Mouse (Mus musculus) embryonic facial prominence, embryonic 10.5 days (tissue): ENCODE results near the gene Bcl2. TPM values are rescaled to one million over a fixed set of nuclear protein-coding genes. Genes with fewer than 3 reads are reported as not detected.
A peak's percentile ranks its signal among the peaks of the same experiment; 100 is the strongest.

Source experiments
- DNase-seq: peaks from one replicate; pipeline ENCODE4 v3.0.0-alpha.2; 2017; ENCODE audit warnings: low spot score
- H3K27ac ChIP-seq: fragments of 300-500 bp; sonication (generic); replicated peaks from 2 replicates; pipeline ENCODE4 v1.5.1; 2016; ENCODE audit warnings: mild to moderate bottlenecking
- H3K27me3 ChIP-seq: fragments of 300-500 bp; sonication (generic); replicated peaks from 2 replicates; pipeline ENCODE4 v1.6.1; 2016; ENCODE audit warnings: low read depth, mild to moderate bottlenecking; ENCODE audit not compliant: poor library complexity, severe bottlenecking
- H3K36me3 ChIP-seq: fragments of 300-500 bp; sonication (generic); replicated peaks from 2 replicates; pipeline ENCODE4 v1.6.1; 2016; ENCODE audit warnings: mild to moderate bottlenecking, moderate library complexity
- H3K4me1 ChIP-seq: fragments of 300-500 bp; sonication (generic); 2 replicates; pipeline ENCODE4 v1.6.1; 2016
- H3K4me3 ChIP-seq: fragments of 300-500 bp; sonication (generic); 2 replicates; pipeline ENCODE4 v1.5.1; 2016; ENCODE audit warnings: mild to moderate bottlenecking, moderate library complexity
- H3K9me3 ChIP-seq: fragments of 300-500 bp; sonication (generic); 2 replicates; pipeline ENCODE4 v1.6.1; 2016; ENCODE audit warnings: mild to moderate bottlenecking
- WGBS: fragments of 180-500 bp; shearing (Covaris S2); methylation state at CpG from one replicate; pipeline ENCODE4 v1.1.7; 2016; 5-methylcytosine and 5-hydroxymethylcytosine counted together
- polyA plus RNA-seq: library from polyadenylated mRNA; unstranded; fragments of >200 nt; fragmentation: Nextera tagmentation; extraction: Ambion mirVana; gene quantifications from 2 replicates; pipeline ENCODE4 v1.2.1, GENCODE M21; 2016

Gene Bcl2
- polyA plus RNA-seq, 1 experiment from 2014 or later, result 10.8 TPM

- Histone ChIP-seq H3K27me3 (no peaks in the 10 kb centered on the region), H3K4me1 (peaks cover 15% of the 10 kb centered on the region), H3K27ac (peak overlapping the region; percentile 40; the same call in 1 of the 2 replicates), H3K9me3 (no peaks in the 10 kb centered on the region), H3K4me3 (no peak overlapping the region), H3K36me3 (no peaks in the 10 kb centered on the region)
- DNase-seq, result no peak
- 46% methylated on average over 6 of the region's 6 CpGs for WGBS
Observed at GRCm38 (mm10) chr1:106602941-106603340, 111.1 kb downstream of the Bcl2 start.

GRCm38 (mm10) chr1:106602536-106602935, 111.5 kb downstream of the Bcl2 start:
- Histone ChIP-seq H3K27ac (0 out of 2 replicates have a peak overlapping the region, but pooled peaks have one; percentile 40), H3K4me3 (no peak overlapping the region), H3K9me3 (no peaks in the 10 kb centered on the region), H3K27me3 (no peaks in the 10 kb centered on the region), H3K4me1 (peaks cover 15% of the 10 kb centered on the region), H3K36me3 (no peaks in the 10 kb centered on the region)
- 65% methylated on average over 5 of the region's 5 CpGs for WGBS
- DNase-seq, result no peak

GRCm38 (mm10) chr1:106601247-106601646, 112.8 kb downstream of the Bcl2 start:
- Histone ChIP-seq H3K4me3 (no peak overlapping the region), H3K9me3 (no peaks in the 10 kb centered on the region), H3K27me3 (no peaks in the 10 kb centered on the region), H3K4me1 (peaks cover 15% of the 10 kb centered on the region), H3K27ac (no peak overlapping the region), H3K36me3 (no peaks in the 10 kb centered on the region)
- WGBS, result 92% methylated on average over 4 of the region's 4 CpGs
- DNase-seq, result no peak

GRCm38 (mm10) chr1:106600841-106601240, 113.2 kb downstream of the Bcl2 start:
- Histone ChIP-seq H3K4me1 (peaks cover 15% of the 10 kb centered on the region), H3K9me3 (no peaks in the 10 kb centered on the region), H3K36me3 (no peaks in the 10 kb centered on the region), H3K4me3 (no peak overlapping the region), H3K27ac (no peak overlapping the region), H3K27me3 (no peaks in the 10 kb centered on the region)
- 87% methylated on average over 5 of the region's 5 CpGs for WGBS
- DNase-seq, result no peak

GRCm38 (mm10) chr1:106598292-106598583, 115.8 kb downstream of the Bcl2 start:
- H3K4me3 ChIP-seq, result no peak overlapping the region
- no peaks in the 10 kb centered on the region for H3K36me3 ChIP-seq
- H3K27me3 ChIP-seq, result no peaks in the 10 kb centered on the region
- no peak for DNase-seq
- H3K9me3 ChIP-seq, result no peaks in the 10 kb centered on the region
- no peak overlapping the region for H3K27ac ChIP-seq
- peaks cover 7% of the 10 kb centered on the region for H3K4me1 ChIP-seq
- WGBS, result 90% methylated on average over 2 of the region's 2 CpGs

GRCm38 (mm10) chr1:106597575-106598291, 116.3 kb downstream of the Bcl2 start:
- Histone ChIP-seq H3K4me3 (no peak overlapping the region), H3K9me3 (no peaks in the 10 kb centered on the region), H3K36me3 (no peaks in the 10 kb centered on the region), H3K27me3 (no peaks in the 10 kb centered on the region), H3K27ac (no peak overlapping the region), H3K4me1 (peaks cover 2% of the 10 kb centered on the region; the same call in 1 of the 2 replicates)
- DNase-seq, result no peak
- 82% methylated on average over 5 of the region's 5 CpGs for WGBS

GRCm38 (mm10) chr1:106596380-106596779, 117.7 kb downstream of the Bcl2 start:
- Histone ChIP-seq H3K27ac (no peak overlapping the region), H3K4me3 (no peak overlapping the region), H3K9me3 (no peaks in the 10 kb centered on the region), H3K4me1 (no peaks in the 10 kb centered on the region), H3K27me3 (no peaks in the 10 kb centered on the region), H3K36me3 (no peaks in the 10 kb centered on the region)
- 91% methylated on average over 1 of the region's 1 CpGs for WGBS
- no peak for DNase-seq

- Histone ChIP-seq H3K27me3 (no peaks in the 10 kb centered on the region), H3K36me3 (no peaks in the 10 kb centered on the region), H3K27ac (no peak overlapping the region), H3K4me1 (no peaks in the 10 kb centered on the region), H3K9me3 (no peaks in the 10 kb centered on the region), H3K4me3 (no peak overlapping the region)
- no peak for DNase-seq
- 91% methylated on average over 6 of the region's 6 CpGs for WGBS
Observed at GRCm38 (mm10) chr1:106595286-106595885, 118.7 kb downstream of the Bcl2 start.

GRCm38 (mm10) chr1:106591180-106591774, 122.8 kb downstream of the Bcl2 start:
- DNase-seq, result no peak
- H3K27me3 ChIP-seq, result no peaks in the 10 kb centered on the region
- WGBS, result 64% methylated on average over 2 of the region's 2 CpGs
- H3K4me3 ChIP-seq, result no peak overlapping the region
- H3K4me1 ChIP-seq, result no peaks in the 10 kb centered on the region
- H3K36me3 ChIP-seq, result no peaks in the 10 kb centered on the region
- no peak overlapping the region for H3K27ac ChIP-seq
- H3K9me3 ChIP-seq, result no peaks in the 10 kb centered on the region

GRCm38 (mm10) chr1:106589141-106589540, 124.9 kb downstream of the Bcl2 start:
- 98% methylated on average over 2 of the region's 2 CpGs for WGBS
- no peak overlapping the region for H3K27ac ChIP-seq
- peaks cover 3% of the 10 kb centered on the region; the same call in 1 of the 2 replicates for H3K4me1 ChIP-seq
- no peak overlapping the region for H3K4me3 ChIP-seq
- no peak for DNase-seq
- no peaks in the 10 kb centered on the region for H3K36me3 ChIP-seq
- H3K27me3 ChIP-seq, result no peaks in the 10 kb centered on the region
- H3K9me3 ChIP-seq, result no peaks in the 10 kb centered on the region

GRCm38 (mm10) chr1:106587866-106588470, 126.1 kb downstream of the Bcl2 start:
- 92% methylated on average over 4 of the region's 4 CpGs for WGBS

GRCm38 (mm10) chr1:106586761-106587160, 127.3 kb downstream of the Bcl2 start:
- 94% methylated on average over 6 of the region's 6 CpGs for WGBS
- Histone ChIP-seq H3K27ac (no peak overlapping the region), H3K4me1 (peaks cover 18% of the 10 kb centered on the region), H3K27me3 (no peaks in the 10 kb centered on the region), H3K4me3 (no peak overlapping the region), H3K9me3 (no peaks in the 10 kb centered on the region), H3K36me3 (no peaks in the 10 kb centered on the region)
- DNase-seq, result no peak

More at GRCm38 (mm10) chr1:106587866-106588470, 126.1 kb downstream of the Bcl2 start:
- Histone ChIP-seq H3K4me1 (peaks cover 14% of the 10 kb centered on the region), H3K4me3 (no peak overlapping the region), H3K9me3 (no peaks in the 10 kb centered on the region), H3K27ac (no peak overlapping the region), H3K36me3 (no peaks in the 10 kb centered on the region), H3K27me3 (no peaks in the 10 kb centered on the region)
- DNase-seq, result no peak
